Mouse (Mus musculus): ENCODE results near the gene Hoxb9. TPM values are rescaled to one million over a fixed set of nuclear protein-coding genes. Genes with fewer than 3 reads are reported as not detected.

Gene Hoxb9
- polyA plus RNA-seq, 1 experiment from 2014 or later = 0.06 TPM

GRCm38 (mm10) chr11:96311520-96312417 is 40.5 kb downstream of the Hoxb9 start:
- WGBS = 1% methylated on average over 31 of the region's 31 CpGs
- H3K36me3 ChIP-seq = no peaks in the 10 kb centered on the region
- no peak overlapping the region for H3K27ac ChIP-seq (ENCODE audit: poor library complexity, severe bottlenecking)
- H3K4me1 ChIP-seq (replicated peaks) = 0 out of 2 replicates have a peak, but pooled peaks cover 4% of the 10 kb centered on the region
- ATAC-seq (ENCODE audit: insufficient number of reproducible peaks, low FRiP score) = no peak
- H3K27me3 ChIP-seq (replicated peaks) = peaks cover 100% of the 10 kb centered on the region
- H3K4me3 ChIP-seq = peak overlapping the region; percentile 28
- no peak overlapping the region for H3K9ac ChIP-seq
- H3K9me3 ChIP-seq (replicated peaks) = no peaks in the 10 kb centered on the region
- peak overlapping the region; percentile 44 for H3K4me2 ChIP-seq

- no peaks in the 10 kb centered on the region for H3K36me3 ChIP-seq
- no peak overlapping the region for H3K9ac ChIP-seq
- H3K4me2 ChIP-seq = no peak overlapping the region
- ATAC-seq (ENCODE audit: insufficient number of reproducible peaks, low FRiP score) = no peak
- 31% methylated on average over 2 of the region's 2 CpGs for WGBS
- H3K9me3 ChIP-seq (replicated peaks) = no peaks in the 10 kb centered on the region
- 0 out of 2 replicates have a peak, but pooled peaks cover 4% of the 10 kb centered on the region for H3K4me1 ChIP-seq (replicated peaks)
- no peak overlapping the region for H3K4me3 ChIP-seq
- peaks cover 99% of the 10 kb centered on the region for H3K27me3 ChIP-seq (replicated peaks)
- no peak overlapping the region for H3K27ac ChIP-seq (ENCODE audit: poor library complexity, severe bottlenecking)
Observed at GRCm38 (mm10) chr11:96313134-96313533, 41.9 kb downstream of the Hoxb9 start.

- Histone ChIP-seq H3K9ac (no peak overlapping the region), H3K36me3 (no peaks in the 10 kb centered on the region), H3K9me3 (replicated peaks) (no peaks in the 10 kb centered on the region), H3K27ac (ENCODE audit: poor library complexity, severe bottlenecking) (no peak overlapping the region), H3K27me3 (replicated peaks) (peaks cover 99% of the 10 kb centered on the region), H3K4me1 (replicated peaks) (peaks cover 7% of the 10 kb centered on the region), H3K4me3 (no peak overlapping the region), H3K4me2 (no peak overlapping the region)
- no peak for ATAC-seq (ENCODE audit: insufficient number of reproducible peaks, low FRiP score)
- 17% methylated on average over 12 of the region's 12 CpGs for WGBS
Observed at GRCm38 (mm10) chr11:96313806-96314428, 42.7 kb downstream of the Hoxb9 start.

DNA sequence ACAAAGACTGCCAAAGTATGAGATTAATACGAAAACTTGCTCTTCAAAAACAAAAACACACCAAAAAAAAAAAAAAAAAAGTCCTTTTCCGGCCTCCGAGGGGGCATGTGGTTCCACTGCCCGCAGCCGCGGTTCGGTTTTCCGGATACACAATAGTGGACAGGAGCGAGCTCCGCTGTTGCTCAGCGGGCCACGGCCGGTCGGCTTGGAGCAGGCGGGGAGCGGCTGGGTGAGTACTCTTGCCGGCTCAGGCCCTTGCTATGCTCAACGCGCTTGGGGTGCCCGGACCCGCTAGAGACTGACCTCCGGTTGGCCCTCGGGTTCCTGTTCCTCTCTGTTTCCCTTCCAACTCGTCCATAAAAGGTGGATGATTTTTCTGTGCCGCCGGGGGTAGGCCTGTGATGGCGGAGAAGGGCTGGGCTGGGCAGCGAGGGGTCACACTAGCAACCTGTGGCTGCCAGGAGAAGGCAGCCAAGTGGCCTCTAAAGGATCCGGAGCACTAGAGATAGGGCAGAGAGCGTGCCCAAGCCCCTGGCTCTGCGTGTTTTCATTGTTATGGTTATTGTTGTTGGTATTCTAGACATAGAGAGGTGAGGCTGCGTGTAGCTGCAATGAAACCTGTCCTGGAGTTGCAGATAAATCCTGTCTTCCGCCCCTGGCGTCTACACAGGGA is 43.5 kb downstream of the Hoxb9 start:
- peaks cover 99% of the 10 kb centered on the region for H3K27me3 ChIP-seq (replicated peaks)
- ATAC-seq (ENCODE audit: insufficient number of reproducible peaks, low FRiP score) = no peak
- 3% methylated on average over 34 of the region's 34 CpGs for WGBS
- H3K4me3 ChIP-seq = peak overlapping the region; percentile 23; the same call in 1 of the 2 replicates
- no peak overlapping the region for H3K27ac ChIP-seq (ENCODE audit: poor library complexity, severe bottlenecking)
- H3K4me2 ChIP-seq = peak overlapping the region; percentile 21; the same call in 1 of the 2 replicates
- no peaks in the 10 kb centered on the region for H3K36me3 ChIP-seq
- H3K9ac ChIP-seq = no peak overlapping the region
- no peaks in the 10 kb centered on the region for H3K9me3 ChIP-seq (replicated peaks)
- H3K4me1 ChIP-seq (replicated peaks) = peaks cover 12% of the 10 kb centered on the region

GRCm38 (mm10) chr11:96315344-96315681 is 44.1 kb downstream of the Hoxb9 start:
- Histone ChIP-seq H3K4me1 (replicated peaks) (peaks cover 16% of the 10 kb centered on the region), H3K27me3 (replicated peaks) (peaks cover 99% of the 10 kb centered on the region), H3K9ac (no peak overlapping the region), H3K4me3 (no peak overlapping the region), H3K36me3 (no peaks in the 10 kb centered on the region), H3K27ac (ENCODE audit: poor library complexity, severe bottlenecking) (no peak overlapping the region), H3K4me2 (peak overlapping the region; percentile 21; the same call in 1 of the 2 replicates), H3K9me3 (replicated peaks) (no peaks in the 10 kb centered on the region)
- ATAC-seq (ENCODE audit: insufficient number of reproducible peaks, low FRiP score) = no peak
- WGBS = 8% methylated on average over 5 of the region's 5 CpGs

- H3K9ac ChIP-seq = no peak overlapping the region
- 13% methylated on average over 18 of the region's 18 CpGs for WGBS
- no peak overlapping the region for H3K4me2 ChIP-seq
- H3K4me3 ChIP-seq = no peak overlapping the region
- H3K36me3 ChIP-seq = no peaks in the 10 kb centered on the region
- H3K27me3 ChIP-seq (replicated peaks) = peaks cover 96% of the 10 kb centered on the region
- H3K27ac ChIP-seq (ENCODE audit: poor library complexity, severe bottlenecking) = no peak overlapping the region
- peaks cover 16% of the 10 kb centered on the region for H3K4me1 ChIP-seq (replicated peaks)
- no peak for ATAC-seq (ENCODE audit: insufficient number of reproducible peaks, low FRiP score)
- no peaks in the 10 kb centered on the region for H3K9me3 ChIP-seq (replicated peaks)
Observed at GRCm38 (mm10) chr11:96316696-96317607, 45.7 kb downstream of the Hoxb9 start.

DNA sequence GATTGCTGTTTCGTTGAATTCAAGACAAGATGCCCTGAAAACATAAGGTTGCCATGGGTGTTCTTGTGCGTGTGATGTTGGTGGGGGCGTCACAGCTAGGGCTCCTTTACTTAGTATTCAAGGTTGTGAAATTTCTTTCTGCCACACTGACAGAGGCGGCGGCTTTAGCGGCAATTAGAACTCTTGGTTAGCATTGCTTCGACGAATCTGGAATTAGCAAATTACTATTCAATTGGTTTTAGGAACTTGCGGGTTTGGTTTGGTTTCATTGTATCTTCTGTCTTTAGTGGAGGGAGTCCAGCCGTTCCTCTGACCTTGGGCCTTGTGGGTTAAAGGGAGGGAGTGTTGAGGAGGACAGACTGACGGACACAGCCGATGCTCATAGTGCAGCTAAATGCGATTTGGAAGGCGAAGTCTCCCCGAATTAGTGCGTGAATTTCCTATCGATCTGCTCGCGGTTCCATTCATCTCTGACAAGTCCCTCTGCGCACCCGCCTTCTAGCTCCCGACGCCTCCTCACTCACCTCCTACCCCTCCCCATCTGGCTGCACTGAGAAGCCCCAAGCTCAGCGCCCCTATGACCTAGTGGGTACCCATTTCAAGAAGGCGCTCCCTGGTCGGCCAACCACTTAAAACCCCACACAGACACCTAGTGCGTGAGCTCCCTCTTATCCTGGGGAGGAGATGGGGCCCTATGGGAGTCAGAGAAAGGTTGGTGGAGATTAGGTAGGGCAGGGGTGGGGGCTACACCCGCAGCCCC is 46.5 kb downstream of the Hoxb9 start, which contains the start of gene Hoxb4:
Gene Hoxb4 (plus strand): TSS at position 660 of the 760 bp plus-strand sequence.
- 3% methylated on average over 28 of the region's 28 CpGs for WGBS
- Histone ChIP-seq H3K9me3 (replicated peaks) (no peaks in the 10 kb centered on the region), H3K4me2 (peak within 1 kb of the TSS; percentile 66), H3K4me1 (replicated peaks) (peaks cover 16% of the 10 kb centered on the region), H3K27me3 (replicated peaks) (peaks cover 96% of the 10 kb centered on the region), H3K36me3 (no peaks in the 10 kb centered on the region), H3K9ac (peak within 1 kb of the TSS; percentile 55; the same call in 1 of the 2 replicates), H3K4me3 (peak within 1 kb of the TSS; percentile 54), H3K27ac (ENCODE audit: poor library complexity, severe bottlenecking) (peak within 1 kb of the TSS; percentile 58; the same call in 1 of the 2 replicates)
- ATAC-seq (ENCODE audit: insufficient number of reproducible peaks, low FRiP score) = no peak

DNA sequence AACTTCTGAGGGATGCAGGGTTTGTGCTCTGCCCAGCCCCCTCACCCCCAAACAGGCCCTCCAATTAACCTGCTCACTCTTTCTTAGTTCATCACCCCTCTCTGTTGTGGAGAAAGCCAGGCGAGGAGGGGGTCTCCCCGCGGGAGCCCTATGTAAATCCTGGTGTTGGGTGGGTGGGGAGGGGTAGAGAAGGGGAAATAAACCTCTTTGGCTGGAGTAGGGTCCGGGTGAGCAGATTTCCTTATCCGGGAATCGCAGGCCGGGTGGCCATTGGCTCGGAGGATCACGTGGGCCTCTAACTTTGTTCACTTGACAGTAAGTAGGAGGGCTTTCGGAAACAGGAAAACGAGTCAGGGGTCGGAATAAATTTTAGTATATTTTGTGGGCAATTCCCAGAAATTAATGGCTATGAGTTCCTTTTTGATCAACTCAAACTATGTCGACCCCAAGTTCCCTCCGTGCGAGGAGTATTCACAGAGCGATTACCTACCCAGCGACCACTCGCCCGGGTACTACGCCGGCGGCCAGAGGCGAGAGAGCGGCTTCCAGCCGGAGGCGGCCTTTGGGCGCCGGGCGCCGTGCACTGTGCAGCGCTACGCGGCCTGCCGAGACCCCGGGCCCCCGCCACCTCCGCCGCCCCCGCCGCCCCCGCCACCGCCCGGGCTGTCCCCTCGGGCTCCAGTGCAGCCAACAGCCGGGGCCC is 47.3 kb downstream of the Hoxb9 start:
- peaks cover 16% of the 10 kb centered on the region for H3K4me1 ChIP-seq (replicated peaks)
- H3K27me3 ChIP-seq (replicated peaks) = peaks cover 96% of the 10 kb centered on the region
- H3K4me3 ChIP-seq = peak overlapping the region; percentile 54
- ATAC-seq (ENCODE audit: insufficient number of reproducible peaks, low FRiP score) = peak; percentile 74; the same call in 1 of the 2 replicates
- H3K4me2 ChIP-seq = peak overlapping the region; percentile 66
- peak overlapping the region; percentile 55; the same call in 1 of the 2 replicates for H3K9ac ChIP-seq
- peak overlapping the region; percentile 58; the same call in 1 of the 2 replicates for H3K27ac ChIP-seq (ENCODE audit: poor library complexity, severe bottlenecking)
- H3K36me3 ChIP-seq = no peaks in the 10 kb centered on the region
- under 1% methylated on average over 40 of the region's 45 CpGs for WGBS
- H3K9me3 ChIP-seq (replicated peaks) = no peaks in the 10 kb centered on the region

- H3K27me3 ChIP-seq (replicated peaks) = peaks cover 96% of the 10 kb centered on the region
- peaks cover 16% of the 10 kb centered on the region for H3K4me1 ChIP-seq (replicated peaks)
- H3K27ac ChIP-seq (ENCODE audit: poor library complexity, severe bottlenecking) = peak overlapping the region; percentile 58
- no peaks in the 10 kb centered on the region for H3K9me3 ChIP-seq (replicated peaks)
- ATAC-seq (ENCODE audit: insufficient number of reproducible peaks, low FRiP score) = no peak
- no peaks in the 10 kb centered on the region for H3K36me3 ChIP-seq
- H3K9ac ChIP-seq = peak overlapping the region; percentile 55; the same call in 1 of the 2 replicates
- H3K4me3 ChIP-seq = peak overlapping the region; percentile 54
- H3K4me2 ChIP-seq = peak overlapping the region; percentile 66
- WGBS = under 1% methylated on average over 34 of the region's 34 CpGs
Observed at GRCm38 (mm10) chr11:96319071-96319902, 48.0 kb downstream of the Hoxb9 start.

All from heart, embryonic 12.5 days (tissue).